Mouse (Mus musculus): ENCODE measurements around the gene Unc79. TPM values are rescaled to one million over a fixed set of nuclear protein-coding genes. Genes with fewer than 3 reads are reported as not detected.
A peak's percentile ranks its signal among the peaks of the same experiment; 100 is the strongest.

The Unc79 gene
- 0.28 and 0.59 TPM in 2 replicates for polyA plus RNA-seq (2015; fragmentation: Nextera tagmentation; extraction: Ambion mirVana)

- peaks cover 11% of the 10 kb centered on the region for H3K4me1 ChIP-seq (replicated peaks)
- peak; percentile 82 for ATAC-seq
- H3K4me2 ChIP-seq (replicated peaks), result peak within 1 kb of the TSS; percentile 97
- peak within 1 kb of the TSS; percentile 13; the same call in 1 of the 2 replicates for H3K9ac ChIP-seq
- H3K4me3 ChIP-seq (replicated peaks), result peak within 1 kb of the TSS; percentile 50
- under 1% methylated on average over 48 of the region's 48 CpGs for WGBS
- H3K36me3 ChIP-seq, result no peaks in the 10 kb centered on the region
- H3K27me3 ChIP-seq (replicated peaks), result peaks cover 17% of the 10 kb centered on the region; the same call in 1 of the 2 replicates
- peak within 1 kb of the TSS; percentile 51 for H3K27ac ChIP-seq
- no peaks in the 10 kb centered on the region for H3K9me3 ChIP-seq
Measured at GRCm38 (mm10) chr12:102948778-102949394, at the start of gene Unc79. Gene Unc79 (plus strand): TSS chr12:102948859.

GRCm38 (mm10) chr12:102899091-102899490 is 49.6 kb upstream of the Unc79 start, which contains the start of gene Cox8c:
Gene Cox8c (plus strand): TSS chr12:102899316.
- Histone ChIP-seq H3K27me3 (replicated peaks) (no peaks in the 10 kb centered on the region), H3K4me3 (replicated peaks) (no peak within 1 kb of the TSS), H3K9ac (no peak within 1 kb of the TSS), H3K4me1 (replicated peaks) (no peaks in the 10 kb centered on the region), H3K36me3 (no peaks in the 10 kb centered on the region), H3K27ac (no peak within 1 kb of the TSS), H3K9me3 (no peaks in the 10 kb centered on the region), H3K4me2 (replicated peaks) (no peak within 1 kb of the TSS)
- ATAC-seq, result no peak
- 94% methylated on average over 17 of the region's 17 CpGs for WGBS

- H3K9ac ChIP-seq, result no peak overlapping the region
Measured at GRCm38 (mm10) chr12:102908191-102908590, 40.5 kb upstream of the Unc79 start.

GRCm38 (mm10) chr12:102916073-102916472 is 32.6 kb upstream of the Unc79 start:
- Histone ChIP-seq H3K9ac (no peak overlapping the region), H3K4me3 (replicated peaks) (no peak overlapping the region), H3K4me1 (replicated peaks) (no peaks in the 10 kb centered on the region), H3K9me3 (no peaks in the 10 kb centered on the region), H3K36me3 (no peaks in the 10 kb centered on the region), H3K4me2 (replicated peaks) (no peak overlapping the region), H3K27ac (no peak overlapping the region), H3K27me3 (replicated peaks) (no peaks in the 10 kb centered on the region)
- ATAC-seq, result peak; percentile 65; the same call in 1 of the 2 replicates
- 44% methylated on average over 2 of the region's 2 CpGs for WGBS

More at GRCm38 (mm10) chr12:102908191-102908590, 40.5 kb upstream of the Unc79 start:
- ATAC-seq, result no peak
- Histone ChIP-seq H3K4me1 (replicated peaks) (no peaks in the 10 kb centered on the region), H3K27me3 (replicated peaks) (no peaks in the 10 kb centered on the region), H3K4me2 (replicated peaks) (no peak overlapping the region), H3K36me3 (no peaks in the 10 kb centered on the region), H3K9me3 (no peaks in the 10 kb centered on the region), H3K27ac (no peak overlapping the region), H3K4me3 (replicated peaks) (no peak overlapping the region)
- 42% methylated on average over 3 of the region's 3 CpGs for WGBS

- H3K4me1 ChIP-seq (replicated peaks), result no peaks in the 10 kb centered on the region
- H3K4me2 ChIP-seq (replicated peaks), result no peak overlapping the region
- WGBS, result 65% methylated on average over 4 of the region's 4 CpGs
- H3K9me3 ChIP-seq, result no peaks in the 10 kb centered on the region
- no peaks in the 10 kb centered on the region for H3K36me3 ChIP-seq
- no peak overlapping the region for H3K4me3 ChIP-seq (replicated peaks)
- H3K27me3 ChIP-seq (replicated peaks), result no peaks in the 10 kb centered on the region
- no peak overlapping the region for H3K9ac ChIP-seq
- no peak overlapping the region for H3K27ac ChIP-seq
- peak; percentile 77 for ATAC-seq
Measured at GRCm38 (mm10) chr12:102929764-102930163, 18.9 kb upstream of the Unc79 start.

- Histone ChIP-seq H3K4me1 (replicated peaks) (no peaks in the 10 kb centered on the region), H3K9ac (no peak overlapping the region), H3K4me3 (replicated peaks) (no peak overlapping the region), H3K4me2 (replicated peaks) (no peak overlapping the region), H3K36me3 (no peaks in the 10 kb centered on the region), H3K27me3 (replicated peaks) (no peaks in the 10 kb centered on the region), H3K27ac (no peak overlapping the region), H3K9me3 (no peaks in the 10 kb centered on the region)
- WGBS, result 61% methylated on average over 1 of the region's 1 CpGs
- no peak for ATAC-seq
Measured at GRCm38 (mm10) chr12:102930335-102930734, 18.3 kb upstream of the Unc79 start.

GRCm38 (mm10) chr12:102930789-102931188 is 17.9 kb upstream of the Unc79 start:
- no peak overlapping the region for H3K4me3 ChIP-seq (replicated peaks)
- H3K36me3 ChIP-seq, result no peaks in the 10 kb centered on the region
- H3K9me3 ChIP-seq, result no peaks in the 10 kb centered on the region
- WGBS, result 80% methylated on average over 7 of the region's 7 CpGs
- no peak overlapping the region for H3K9ac ChIP-seq
- H3K4me1 ChIP-seq (replicated peaks), result no peaks in the 10 kb centered on the region
- H3K4me2 ChIP-seq (replicated peaks), result no peak overlapping the region
- ATAC-seq, result no peak
- no peak overlapping the region for H3K27ac ChIP-seq
- H3K27me3 ChIP-seq (replicated peaks), result no peaks in the 10 kb centered on the region

- WGBS, result 15% methylated on average over 1 of the region's 1 CpGs
- no peak overlapping the region for H3K9ac ChIP-seq
- no peak overlapping the region for H3K4me3 ChIP-seq (replicated peaks)
- H3K27ac ChIP-seq, result no peak overlapping the region
- H3K9me3 ChIP-seq, result no peaks in the 10 kb centered on the region
- no peaks in the 10 kb centered on the region for H3K27me3 ChIP-seq (replicated peaks)
- no peak overlapping the region for H3K4me2 ChIP-seq (replicated peaks)
- ATAC-seq, result peak; percentile 61; the same call in 1 of the 2 replicates
- H3K36me3 ChIP-seq, result no peaks in the 10 kb centered on the region
- no peaks in the 10 kb centered on the region for H3K4me1 ChIP-seq (replicated peaks)
Measured at GRCm38 (mm10) chr12:102935892-102936291, 12.8 kb upstream of the Unc79 start.

GRCm38 (mm10) chr12:102945571-102945970 is 3.1 kb upstream of the Unc79 start:
- Histone ChIP-seq H3K9ac (no peak overlapping the region), H3K27ac (no peak overlapping the region), H3K27me3 (replicated peaks) (peaks cover 17% of the 10 kb centered on the region; the same call in 1 of the 2 replicates), H3K4me1 (replicated peaks) (peaks cover 11% of the 10 kb centered on the region), H3K4me3 (replicated peaks) (no peak overlapping the region), H3K4me2 (replicated peaks) (no peak overlapping the region), H3K36me3 (no peaks in the 10 kb centered on the region), H3K9me3 (no peaks in the 10 kb centered on the region)
- no peak for ATAC-seq
- WGBS, result 72% methylated on average over 1 of the region's 1 CpGs

- Histone ChIP-seq H3K27me3 (replicated peaks) (peaks cover 17% of the 10 kb centered on the region; the same call in 1 of the 2 replicates), H3K27ac (no peak overlapping the region), H3K9ac (no peak overlapping the region), H3K9me3 (no peaks in the 10 kb centered on the region), H3K36me3 (no peaks in the 10 kb centered on the region), H3K4me2 (replicated peaks) (no peak overlapping the region), H3K4me1 (replicated peaks) (peaks cover 11% of the 10 kb centered on the region), H3K4me3 (replicated peaks) (no peak overlapping the region)
- ATAC-seq, result no peak
- WGBS, result 27% methylated on average over 10 of the region's 10 CpGs
Measured at GRCm38 (mm10) chr12:102947826-102948225, 833 bp upstream of the Unc79 start.

- peak overlapping the region; percentile 50 for H3K4me3 ChIP-seq (replicated peaks)
- peak overlapping the region; percentile 97 for H3K4me2 ChIP-seq (replicated peaks)
- WGBS, result under 1% methylated on average over 42 of the region's 42 CpGs
- no peak overlapping the region for H3K9ac ChIP-seq
- H3K27ac ChIP-seq, result no peak overlapping the region
- H3K36me3 ChIP-seq, result no peaks in the 10 kb centered on the region
- ATAC-seq, result peak; percentile 86
- no peaks in the 10 kb centered on the region for H3K9me3 ChIP-seq
- H3K4me1 ChIP-seq (replicated peaks), result peaks cover 11% of the 10 kb centered on the region
- peaks cover 17% of the 10 kb centered on the region; the same call in 1 of the 2 replicates for H3K27me3 ChIP-seq (replicated peaks)
Measured at GRCm38 (mm10) chr12:102949395-102950208, 943 bp downstream of the Unc79 start.

GRCm38 (mm10) chr12:102960051-102960775 is 11.6 kb downstream of the Unc79 start:
- 89% methylated on average over 7 of the region's 7 CpGs for WGBS
- Histone ChIP-seq H3K27ac (no peak overlapping the region), H3K4me1 (replicated peaks) (no peaks in the 10 kb centered on the region)

More at GRCm38 (mm10) chr12:102960051-102960775, 11.6 kb downstream of the Unc79 start:
- Histone ChIP-seq H3K9ac (no peak overlapping the region), H3K27me3 (replicated peaks) (no peaks in the 10 kb centered on the region), H3K4me3 (replicated peaks) (no peak overlapping the region), H3K36me3 (no peaks in the 10 kb centered on the region), H3K4me2 (replicated peaks) (no peak overlapping the region), H3K9me3 (no peaks in the 10 kb centered on the region)
- no peak for ATAC-seq
